ENCODE assay signal across 29 mouse cellular contexts in the genomic region with DNA sequence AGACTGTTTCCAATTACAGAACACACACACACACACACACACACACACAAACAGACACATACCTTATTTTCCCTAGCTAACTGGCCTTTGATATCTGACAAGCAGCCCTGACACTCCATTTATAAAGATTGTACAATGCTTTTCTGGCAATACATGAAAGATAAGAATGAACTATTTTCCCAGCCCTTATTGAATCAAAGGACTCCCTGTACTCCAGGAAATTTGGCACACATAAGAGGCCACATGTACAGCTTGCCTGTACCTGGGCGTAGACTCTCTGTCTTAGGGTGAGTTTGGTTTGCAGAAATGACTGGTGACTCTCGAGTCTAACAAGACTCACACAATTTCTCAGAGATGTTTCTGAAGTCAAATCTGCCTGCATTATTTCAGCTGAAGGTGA. TPM values are rescaled to one million over a fixed set of nuclear protein-coding genes. Genes with fewer than 3 reads are reported as not detected.
"Had no signal": no experiment of that assay in that cellular context is flagged by ENCODE, and none has a peak within 500 bp of the region (broad histone marks: within the 10 kb centered on the region; RNA-seq: fewer than 3 reads in every experiment).

No protein-coding gene starts in this region.

- H3K4me3 ChIP-seq: gastrocnemius, adult 2 months; heart, embryonic 10.5 days; heart, embryonic 12.5 days; hindbrain, embryonic 10.5 days; hindbrain, embryonic 12.5 days; intestine, embryonic 15.5 days; layer of hippocampus, adult 2 months; left cerebral cortex, adult 2 months; limb, embryonic 10.5 days; limb, embryonic 12.5 days had no signal

- DNase-seq: forebrain, postnatal 0 days; gastrocnemius, adult 2 months; gastrocnemius, postnatal 10 days; gastrocnemius, postnatal 25 days; heart, adult 18-20 months; heart, postnatal 10 days; heart, postnatal 4 days; kidney, adult 18-20 months; kidney, adult 8-10 months; kidney, postnatal 10 days; kidney, postnatal 25 days; kidney, postnatal 4 days had no signal

- H3K4me1 ChIP-seq: heart, embryonic 10.5 days; heart, embryonic 12.5 days; hindbrain, embryonic 12.5 days; intestine, embryonic 15.5 days; limb, embryonic 10.5 days; limb, embryonic 12.5 days had no signal

- H3K36me3 ChIP-seq: heart, embryonic 10.5 days; heart, embryonic 12.5 days; hindbrain, embryonic 10.5 days; hindbrain, embryonic 12.5 days; intestine, embryonic 15.5 days; limb, embryonic 10.5 days; limb, embryonic 12.5 days had no signal

- H3K9me3 ChIP-seq: heart, embryonic 10.5 days; heart, embryonic 12.5 days; hindbrain, embryonic 10.5 days; hindbrain, embryonic 12.5 days; intestine, embryonic 15.5 days; limb, embryonic 10.5 days; limb, embryonic 12.5 days had no signal

- H3K9ac ChIP-seq: forebrain, postnatal 0 days; heart, embryonic 12.5 days; hindbrain, embryonic 12.5 days; hindbrain, embryonic 14.5 days; intestine, embryonic 15.5 days; limb, embryonic 12.5 days had no signal

- H3K4me2 ChIP-seq: heart, embryonic 12.5 days; hindbrain, embryonic 12.5 days; hindbrain, embryonic 14.5 days; intestine, embryonic 15.5 days; limb, embryonic 12.5 days had no signal

- ATAC-seq: forebrain, postnatal 0 days; hindbrain, embryonic 16.5 days; inflammation-experienced regulatory T-cells, adult 6 months; intestine, embryonic 15.5 days; intestine, postnatal 0 days had no signal

- H3K27ac ChIP-seq: gastrocnemius, adult 2 months; heart, embryonic 10.5 days; hindbrain, embryonic 10.5 days; hindbrain, embryonic 12.5 days; hindbrain, embryonic 14.5 days; intestine, embryonic 15.5 days; layer of hippocampus, adult 2 months; left cerebral cortex, adult 2 months; limb, embryonic 10.5 days; limb, embryonic 12.5 days had no signal

- H3K27me3 ChIP-seq: heart, embryonic 12.5 days; hindbrain, embryonic 12.5 days; intestine, embryonic 15.5 days; limb, embryonic 12.5 days had no signal

RNA-seq across cellular contexts. Expression of a gene that starts 4.3 kb away (rescaled TPM):
- polyA plus RNA-seq: forebrain, postnatal 0 days; heart, embryonic 10.5 days; heart, embryonic 12.5 days; heart, embryonic 14.5 days; hindbrain, embryonic 10.5 days; hindbrain, embryonic 12.5 days; hindbrain, embryonic 14.5 days; hindbrain, embryonic 16.5 days; inflammation-experienced regulatory T-cells, adult 6 months; kidney, embryonic 14.5 days; limb, embryonic 10.5 days; limb, embryonic 12.5 days had no signal

RNA-seq across cellular contexts. Expression of a gene that starts 53.2 kb away (rescaled TPM):
- polyA plus RNA-seq: forebrain, postnatal 0 days; heart, embryonic 10.5 days; heart, embryonic 12.5 days; heart, embryonic 14.5 days; heart, embryonic 16.5 days; hindbrain, embryonic 10.5 days; hindbrain, embryonic 12.5 days; hindbrain, embryonic 14.5 days; hindbrain, embryonic 16.5 days; inflammation-experienced regulatory T-cells, adult 6 months; intestine, postnatal 0 days; kidney, embryonic 14.5 days; kidney, embryonic 16.5 days; limb, embryonic 10.5 days; limb, embryonic 12.5 days had no signal

RNA-seq across cellular contexts. Expression of a gene that starts 54.5 kb away (rescaled TPM):
- polyA plus RNA-seq: forebrain, postnatal 0 days; heart, embryonic 10.5 days; hindbrain, embryonic 10.5 days; hindbrain, embryonic 12.5 days; hindbrain, embryonic 14.5 days; hindbrain, embryonic 16.5 days; inflammation-experienced regulatory T-cells, adult 6 months; kidney, embryonic 14.5 days; limb, embryonic 10.5 days; limb, embryonic 12.5 days had no signal
